Mouse (Mus musculus): ENCODE results near the gene Clns1a. TPM values are rescaled to one million over a fixed set of nuclear protein-coding genes. Genes with fewer than 3 reads are reported as not detected.

The Clns1a gene
- polyA plus RNA-seq, 1 experiment from 2014 or later, result 104 TPM

DNA sequence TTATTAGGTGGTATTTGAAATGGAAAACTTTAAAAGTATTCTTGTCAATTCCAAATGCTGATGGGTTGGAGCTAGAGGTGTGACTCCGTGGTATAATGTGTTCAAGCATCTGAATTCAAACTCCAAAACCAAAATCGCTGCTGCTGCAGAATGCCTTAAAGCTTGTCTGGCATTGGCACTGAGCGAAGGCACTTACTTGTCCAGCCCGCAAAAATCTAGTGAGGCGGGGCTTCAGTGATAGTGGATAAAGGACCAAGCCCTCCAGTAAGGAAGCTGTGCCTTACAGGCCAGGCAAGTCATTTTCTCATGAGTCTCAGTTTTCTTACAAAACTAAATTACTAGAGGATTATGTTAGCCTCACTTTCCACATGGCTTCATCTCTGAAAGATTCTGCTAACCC, 11.4 kb downstream of the Clns1a start:
- no peaks in the 10 kb centered on the region for H3K9me3 ChIP-seq (replicated peaks)
- DNase-seq (no peak), ATAC-seq (ENCODE audit: low read depth) (no peak)
- no peaks in the 10 kb centered on the region for H3K27me3 ChIP-seq
- no peak overlapping the region for H3K27ac ChIP-seq
- 69% methylated on average over 5 of the region's 5 CpGs for WGBS (ENCODE audit: insufficient replicate concordance)
- peaks cover 18% of the 10 kb centered on the region for H3K36me3 ChIP-seq
- peaks cover 7% of the 10 kb centered on the region for H3K4me1 ChIP-seq (replicated peaks)
- H3K4me3 ChIP-seq (replicated peaks), result no peak overlapping the region
- H3K9ac ChIP-seq, result no peak overlapping the region
- no peak overlapping the region for H3K4me2 ChIP-seq

DNA sequence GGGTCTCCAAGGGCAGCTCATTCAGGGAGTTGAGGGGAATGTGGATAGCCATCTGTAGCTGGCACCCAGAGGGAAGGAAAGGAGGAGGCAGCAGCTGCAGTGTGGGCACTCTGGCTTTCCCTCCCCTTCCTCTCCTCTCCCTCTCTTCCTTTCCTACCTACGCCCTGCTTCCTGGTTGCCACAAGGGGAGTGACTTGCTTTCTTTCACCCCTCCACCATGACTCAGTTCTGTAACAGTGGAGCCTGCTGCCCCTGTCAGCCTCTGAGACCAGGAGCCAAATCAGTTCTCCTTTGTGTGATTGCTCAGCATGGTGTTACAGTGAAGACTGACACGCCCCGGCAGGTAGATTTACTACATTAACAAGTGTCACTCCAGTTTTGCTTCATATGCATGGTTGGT, 12.8 kb downstream of the Clns1a start:
- peaks cover 7% of the 10 kb centered on the region for H3K4me1 ChIP-seq (replicated peaks)
- no peak overlapping the region for H3K4me3 ChIP-seq (replicated peaks)
- H3K9ac ChIP-seq, result no peak overlapping the region
- no peak for DNase-seq
- no peaks in the 10 kb centered on the region for H3K9me3 ChIP-seq (replicated peaks)
- H3K36me3 ChIP-seq, result peaks cover 28% of the 10 kb centered on the region
- no peaks in the 10 kb centered on the region for H3K27me3 ChIP-seq
- no peak overlapping the region for H3K27ac ChIP-seq
- ATAC-seq (ENCODE audit: low read depth), result no peak
- 61% methylated on average over 3 of the region's 3 CpGs for WGBS (ENCODE audit: insufficient replicate concordance)
- no peak overlapping the region for H3K4me2 ChIP-seq

DNA sequence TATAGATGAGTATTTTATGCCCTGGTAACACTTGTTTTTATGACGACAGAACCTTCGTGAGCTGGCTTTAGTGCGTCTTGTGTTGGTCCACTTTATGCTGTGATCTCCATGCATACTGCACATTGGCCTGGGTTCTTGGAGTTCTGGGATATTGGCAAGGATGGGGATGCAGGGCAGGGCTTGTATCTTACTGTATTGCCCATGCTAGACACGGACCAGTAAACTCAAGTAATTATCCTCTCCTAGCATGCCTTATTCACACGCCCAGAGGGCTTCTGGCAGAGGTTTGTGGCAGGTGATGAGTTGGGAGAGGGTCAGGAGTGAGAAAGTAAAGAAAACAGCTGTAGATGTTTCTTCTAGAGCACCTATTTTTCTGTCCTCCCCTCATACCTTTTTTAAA, 18.2 kb downstream of the Clns1a start:
- no peaks in the 10 kb centered on the region for H3K4me1 ChIP-seq (replicated peaks)
- H3K9ac ChIP-seq, result no peak overlapping the region
- no peaks in the 10 kb centered on the region for H3K27me3 ChIP-seq
- ATAC-seq (ENCODE audit: low read depth), result no peak
- 83% methylated on average over 5 of the region's 5 CpGs for WGBS (ENCODE audit: insufficient replicate concordance)
- no peak for DNase-seq
- no peaks in the 10 kb centered on the region for H3K9me3 ChIP-seq (replicated peaks)
- no peak overlapping the region for H3K27ac ChIP-seq
- peaks cover 70% of the 10 kb centered on the region for H3K36me3 ChIP-seq
- H3K4me3 ChIP-seq (replicated peaks), result no peak overlapping the region
- H3K4me2 ChIP-seq, result no peak overlapping the region

DNA sequence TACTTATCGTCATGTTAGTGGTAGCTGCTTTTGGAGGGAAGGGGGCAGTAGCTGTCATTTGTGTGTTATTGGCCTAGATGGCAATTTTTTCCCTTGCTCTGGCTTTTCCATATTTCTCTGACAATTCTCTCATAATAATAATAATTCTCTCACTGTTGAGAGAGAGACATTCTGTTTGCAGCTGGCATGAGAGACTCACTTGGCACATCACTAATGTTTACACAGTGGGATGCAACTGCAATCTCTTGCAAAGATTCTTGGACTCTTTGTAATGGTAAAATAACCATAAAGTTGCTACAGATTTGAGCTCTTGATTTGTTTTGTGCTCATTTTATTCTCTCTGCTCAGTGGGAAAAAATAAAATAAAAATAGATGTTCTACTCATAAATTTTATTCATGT, 20.9 kb downstream of the Clns1a start:
- no peak overlapping the region for H3K4me3 ChIP-seq (replicated peaks)
- no peaks in the 10 kb centered on the region for H3K9me3 ChIP-seq (replicated peaks)
- ATAC-seq (ENCODE audit: low read depth) (no peak), DNase-seq (no peak)
- peaks cover 74% of the 10 kb centered on the region for H3K36me3 ChIP-seq
- no peaks in the 10 kb centered on the region for H3K27me3 ChIP-seq
- H3K27ac ChIP-seq, result no peak overlapping the region
- WGBS (ENCODE audit: insufficient replicate concordance), result 83% methylated on average over 1 of the region's 1 CpGs
- H3K4me1 ChIP-seq (replicated peaks), result no peaks in the 10 kb centered on the region
- H3K9ac ChIP-seq, result no peak overlapping the region
- H3K4me2 ChIP-seq, result no peak overlapping the region

DNA sequence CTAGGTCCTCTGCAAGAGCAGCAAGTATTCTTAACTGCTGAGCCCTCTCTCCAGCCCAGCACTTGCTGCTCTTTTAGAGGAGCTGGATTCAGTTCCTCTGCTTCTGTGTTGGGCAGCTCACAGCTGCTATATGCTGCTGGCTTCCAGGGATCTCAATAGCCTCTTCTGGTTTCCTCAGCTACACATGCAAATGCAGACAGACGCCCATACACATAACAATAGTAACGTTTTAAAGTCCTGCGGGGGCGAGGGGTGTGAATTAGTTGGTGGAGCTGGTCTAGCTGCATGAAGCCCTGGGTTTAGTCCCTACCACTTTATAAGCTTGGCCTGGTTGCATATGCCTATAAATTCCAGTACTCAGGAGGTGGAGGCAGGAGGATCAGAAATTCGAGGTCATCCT, 22.6 kb downstream of the Clns1a start:
- H3K27ac ChIP-seq, result no peak overlapping the region
- peaks cover 60% of the 10 kb centered on the region for H3K36me3 ChIP-seq
- H3K9ac ChIP-seq, result no peak overlapping the region
- ATAC-seq (ENCODE audit: low read depth), result no peak
- no peak for DNase-seq
- no peaks in the 10 kb centered on the region for H3K9me3 ChIP-seq (replicated peaks)
- H3K4me2 ChIP-seq, result no peak overlapping the region
- no peak overlapping the region for H3K4me3 ChIP-seq (replicated peaks)
- H3K27me3 ChIP-seq, result no peaks in the 10 kb centered on the region
- WGBS (ENCODE audit: insufficient replicate concordance), result 72% methylated on average over 5 of the region's 5 CpGs
- peaks cover 10% of the 10 kb centered on the region for H3K4me1 ChIP-seq (replicated peaks)

DNA sequence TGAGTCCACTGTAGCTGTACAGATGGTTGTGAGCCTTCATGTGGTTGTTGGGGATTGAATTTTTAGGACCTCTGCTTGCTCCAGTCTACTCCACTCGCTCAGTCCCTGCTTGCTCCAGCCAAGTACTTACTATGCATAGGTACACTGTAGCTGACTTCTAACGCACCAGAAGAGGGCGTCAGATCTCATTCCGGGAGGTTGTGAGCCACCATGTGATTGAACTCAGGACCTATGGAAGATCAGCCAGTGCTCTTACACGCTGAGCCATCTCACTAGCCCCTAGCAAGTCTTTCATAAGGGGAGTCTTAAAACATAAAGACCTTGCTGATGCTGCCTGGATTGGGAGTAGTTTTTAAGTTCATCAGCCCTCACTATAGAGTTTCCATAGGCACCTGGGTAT, 23.7 kb downstream of the Clns1a start:
- no peaks in the 10 kb centered on the region for H3K9me3 ChIP-seq (replicated peaks)
- 73% methylated on average over 5 of the region's 5 CpGs for WGBS (ENCODE audit: insufficient replicate concordance)
- no peak overlapping the region for H3K4me3 ChIP-seq (replicated peaks)
- ATAC-seq (ENCODE audit: low read depth) (no peak), DNase-seq (no peak)
- peaks cover 52% of the 10 kb centered on the region for H3K36me3 ChIP-seq
- no peak overlapping the region for H3K27ac ChIP-seq
- H3K4me1 ChIP-seq (replicated peaks), result peaks cover 12% of the 10 kb centered on the region
- H3K27me3 ChIP-seq, result no peaks in the 10 kb centered on the region
- H3K4me2 ChIP-seq, result no peak overlapping the region
- no peak overlapping the region for H3K9ac ChIP-seq

DNA sequence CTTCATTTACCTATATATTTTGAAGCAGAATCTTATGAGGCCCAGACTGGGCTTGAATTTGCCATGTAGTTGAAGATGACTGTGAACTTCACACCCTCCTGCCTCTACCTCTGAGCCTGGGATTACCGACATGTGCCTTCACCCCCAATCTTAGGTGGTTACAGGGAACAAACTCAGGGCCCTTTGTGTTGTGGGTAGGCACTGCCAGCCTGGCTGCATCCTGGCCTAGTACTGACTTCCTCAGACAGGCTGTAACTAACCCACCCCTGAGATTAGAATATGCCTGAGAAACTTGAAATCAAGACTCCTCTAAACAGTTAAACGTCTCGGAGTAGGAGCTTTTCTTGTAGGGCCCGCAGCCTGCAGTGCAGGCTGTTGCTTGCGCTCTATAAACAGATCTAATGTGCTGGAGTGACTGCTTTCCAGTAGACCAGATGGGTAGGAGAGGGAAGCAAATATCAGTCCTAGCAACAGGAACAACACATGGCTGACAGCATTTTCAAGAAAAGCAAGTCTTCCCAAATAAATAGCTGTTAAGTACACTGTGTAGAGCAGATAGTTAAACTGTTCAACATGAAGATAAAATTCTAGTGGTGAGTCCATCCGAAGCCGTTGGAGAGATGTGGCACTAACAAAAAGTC, 26.0 kb downstream of the Clns1a start:
- H3K27ac ChIP-seq, result no peak overlapping the region

DNA sequence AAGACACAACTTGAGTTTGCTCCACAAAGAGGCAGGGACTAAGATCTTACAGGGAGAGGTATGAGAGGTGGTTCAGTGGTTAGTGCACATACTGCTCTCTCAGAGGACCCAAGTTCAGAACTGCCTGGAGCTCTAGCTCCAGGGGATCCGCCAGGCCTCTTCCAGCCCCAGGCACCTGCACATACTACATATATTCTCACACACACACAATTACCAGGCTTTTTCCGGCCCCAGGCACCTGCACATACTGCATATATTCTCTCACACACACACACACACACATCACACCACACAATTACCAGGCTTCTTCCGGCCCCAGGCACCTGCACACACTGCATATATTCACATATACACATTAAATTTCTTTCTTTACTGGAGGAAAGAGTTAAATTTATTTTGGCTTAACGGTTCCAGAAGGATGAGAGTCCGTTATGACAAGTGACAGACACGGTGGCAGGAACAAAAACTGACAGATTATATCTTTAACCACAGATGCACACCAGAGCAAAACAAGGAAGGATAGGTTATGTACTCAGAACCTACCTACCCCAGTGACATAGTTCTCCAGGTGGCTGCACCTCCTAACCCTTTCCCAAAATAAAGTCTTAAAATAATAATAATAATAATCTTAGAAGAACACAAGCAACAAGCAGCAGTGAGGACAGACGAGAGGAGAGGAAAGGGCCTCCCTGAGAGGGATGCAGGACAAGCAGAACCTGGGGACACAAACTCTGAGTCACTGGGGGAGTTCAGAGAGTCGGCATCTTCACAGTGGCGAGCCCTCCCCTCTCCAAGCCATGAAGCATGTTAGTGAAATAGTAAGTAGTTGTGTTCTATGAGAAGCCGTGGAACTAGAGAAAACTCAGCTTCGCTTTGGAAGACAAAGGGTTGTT, 27.5 kb downstream of the Clns1a start:
- Histone ChIP-seq H3K4me3 (replicated peaks) (no peak overlapping the region), H3K9me3 (replicated peaks) (no peaks in the 10 kb centered on the region), H3K4me2 (no peak overlapping the region), H3K27me3 (no peaks in the 10 kb centered on the region), H3K4me1 (replicated peaks) (peaks cover 12% of the 10 kb centered on the region), H3K9ac (no peak overlapping the region), H3K36me3 (peaks cover 47% of the 10 kb centered on the region), H3K27ac (no peak overlapping the region)
- ATAC-seq (ENCODE audit: low read depth) (peak; percentile 51; the same call in 1 of the 2 replicates), DNase-seq (no peak)
- WGBS (ENCODE audit: insufficient replicate concordance), result 57% methylated on average over 11 of the region's 11 CpGs

More for the DNA sequence above, 26.0 kb downstream of the Clns1a start:
- ATAC-seq (ENCODE audit: low read depth) (no peak), DNase-seq (no peak)
- no peak overlapping the region for H3K9ac ChIP-seq
- no peaks in the 10 kb centered on the region for H3K9me3 ChIP-seq (replicated peaks)
- 74% methylated on average over 7 of the region's 7 CpGs for WGBS (ENCODE audit: insufficient replicate concordance)
- no peaks in the 10 kb centered on the region for H3K27me3 ChIP-seq
- no peak overlapping the region for H3K4me2 ChIP-seq
- peaks cover 12% of the 10 kb centered on the region for H3K4me1 ChIP-seq (replicated peaks)
- H3K36me3 ChIP-seq, result peaks cover 56% of the 10 kb centered on the region
- H3K4me3 ChIP-seq (replicated peaks), result no peak overlapping the region

DNA sequence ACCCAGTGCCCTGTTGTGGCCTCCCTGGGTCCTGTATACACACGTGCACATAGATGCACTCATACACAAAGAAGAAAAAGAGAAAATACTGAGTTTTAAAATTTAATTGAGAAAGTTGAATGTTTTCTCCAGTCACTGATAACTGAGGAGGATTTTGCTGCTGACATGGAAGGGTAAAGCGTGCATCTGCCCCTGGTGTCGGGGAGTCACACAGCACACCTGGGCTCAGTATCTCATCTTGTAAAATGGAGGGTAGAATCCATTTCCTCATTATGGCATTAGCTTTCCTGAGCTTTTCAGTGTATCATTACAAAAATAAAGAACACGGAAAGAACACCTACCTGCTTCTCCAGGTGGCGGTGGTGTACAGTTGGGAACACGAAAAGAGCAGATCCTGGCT, 29.0 kb downstream of the Clns1a start:
- H3K9ac ChIP-seq, result no peak overlapping the region
- ATAC-seq (ENCODE audit: low read depth) (no peak), DNase-seq (no peak)
- H3K4me2 ChIP-seq, result no peak overlapping the region
- no peak overlapping the region for H3K4me3 ChIP-seq (replicated peaks)
- H3K36me3 ChIP-seq, result peaks cover 40% of the 10 kb centered on the region
- no peaks in the 10 kb centered on the region for H3K27me3 ChIP-seq
- 85% methylated on average over 6 of the region's 6 CpGs for WGBS (ENCODE audit: insufficient replicate concordance)
- H3K27ac ChIP-seq, result no peak overlapping the region
- no peaks in the 10 kb centered on the region for H3K9me3 ChIP-seq (replicated peaks)
- H3K4me1 ChIP-seq (replicated peaks), result peaks cover 24% of the 10 kb centered on the region

DNA sequence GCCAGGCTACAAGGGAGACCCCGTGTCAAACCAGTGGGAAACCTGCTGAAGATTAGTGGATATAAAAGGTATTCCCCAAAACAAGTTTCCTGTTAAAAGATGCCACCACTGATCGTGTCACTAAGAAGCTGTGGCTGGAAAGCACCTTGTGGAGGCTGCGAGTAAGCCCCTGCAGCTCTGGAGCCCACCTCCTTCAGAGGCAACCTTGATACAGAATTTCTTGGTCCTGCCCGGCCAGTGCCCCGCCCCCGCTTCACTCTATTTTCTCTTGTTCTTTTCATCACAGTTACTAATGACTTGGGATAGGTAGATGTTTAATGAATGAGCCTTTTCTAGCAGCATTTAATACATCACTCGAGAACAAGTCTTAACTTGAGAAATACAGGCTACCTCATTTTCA, 29.6 kb downstream of the Clns1a start:
- Histone ChIP-seq H3K4me3 (replicated peaks) (no peak overlapping the region), H3K4me2 (no peak overlapping the region), H3K9ac (no peak overlapping the region), H3K4me1 (replicated peaks) (peaks cover 30% of the 10 kb centered on the region), H3K9me3 (replicated peaks) (no peaks in the 10 kb centered on the region), H3K27ac (no peak overlapping the region), H3K27me3 (no peaks in the 10 kb centered on the region), H3K36me3 (peaks cover 36% of the 10 kb centered on the region)
- DNase-seq (no peak), ATAC-seq (ENCODE audit: low read depth) (no peak)
- WGBS (ENCODE audit: insufficient replicate concordance), result 82% methylated on average over 7 of the region's 7 CpGs

DNA sequence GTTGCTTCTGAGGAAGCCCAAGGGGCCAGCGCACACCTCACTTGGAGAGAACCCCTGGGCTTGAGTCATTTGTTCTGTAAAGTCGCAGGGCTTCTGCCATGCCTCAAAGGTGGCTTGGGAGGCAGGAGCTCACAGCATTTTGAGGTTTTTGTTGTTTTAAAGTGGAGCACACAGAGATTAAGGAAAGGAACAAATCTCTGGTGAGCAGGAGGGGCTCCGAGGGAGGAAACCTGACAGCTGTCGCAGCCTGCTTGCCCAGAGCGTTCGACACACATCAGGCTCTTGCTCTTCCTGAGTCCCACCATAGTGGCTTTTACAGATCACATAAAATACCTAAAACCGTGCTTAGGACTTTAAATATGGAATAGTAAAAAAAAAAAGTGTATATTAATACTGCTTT, 30.3 kb downstream of the Clns1a start:
- DNase-seq, result no peak
- WGBS (ENCODE audit: insufficient replicate concordance), result 77% methylated on average over 7 of the region's 7 CpGs
- no peaks in the 10 kb centered on the region for H3K27me3 ChIP-seq
- peaks cover 37% of the 10 kb centered on the region for H3K4me1 ChIP-seq (replicated peaks)
- no peak overlapping the region for H3K27ac ChIP-seq
- no peak overlapping the region for H3K4me2 ChIP-seq
- no peak for ATAC-seq (ENCODE audit: low read depth)
- no peak overlapping the region for H3K4me3 ChIP-seq (replicated peaks)
- H3K9me3 ChIP-seq (replicated peaks), result no peaks in the 10 kb centered on the region
- peaks cover 34% of the 10 kb centered on the region for H3K36me3 ChIP-seq
- no peak overlapping the region for H3K9ac ChIP-seq

All from liver, embryonic 13.5 days (tissue).